Mouse (Mus musculus) kidney, embryonic 14.5 days (tissue): Measurements from ENCODE around the gene Slamf8. TPM values are rescaled to one million over a fixed set of nuclear protein-coding genes. Genes with fewer than 3 reads are reported as not detected.

Experiments
- ATAC-seq: fragments of 200-750 bp; cut with Nextera tagmentation; 2 replicates; pipeline ENCODE4 v1.8.0; 2017; ENCODE audit warnings: moderate number of reproducible peaks, mild to moderate bottlenecking, moderate TSS enrichment, moderate library complexity; ENCODE audit not compliant: low FRiP score, low TSS enrichment
- H3K27ac ChIP-seq: fragments of 300-500 bp; sonication (generic); 2 replicates; pipeline ENCODE4 v1.5.1; 2014; ENCODE audit warnings: low read depth, mild to moderate bottlenecking, low read length, moderate library complexity, mixed read lengths
- H3K27me3 ChIP-seq: fragments of 300-500 bp; sonication (generic); 2 replicates; pipeline ENCODE4 v1.6.1; 2014; ENCODE audit warnings: mild to moderate bottlenecking, low read length; ENCODE audit not compliant: control insufficient read depth, insufficient read depth
- H3K36me3 ChIP-seq: fragments of 300-500 bp; sonication (generic); 2 replicates; pipeline ENCODE4 v1.6.1; 2014; ENCODE audit warnings: low read length, mixed read lengths; ENCODE audit not compliant: control insufficient read depth, insufficient read depth
- H3K4me1 ChIP-seq: fragments of 300-500 bp; sonication (generic); 2 replicates; pipeline ENCODE4 v1.6.1; 2014; ENCODE audit warnings: low read length, mixed read lengths; ENCODE audit not compliant: control insufficient read depth, insufficient read depth
- H3K4me2 ChIP-seq: fragments of 300-500 bp; sonication (generic); replicated peaks from 2 replicates; pipeline ENCODE4 v1.6.1; 2014; ENCODE audit warnings: low read depth, mild to moderate bottlenecking, low read length
- H3K4me3 ChIP-seq: fragments of 300-500 bp; sonication (generic); 2 replicates; pipeline ENCODE4 v1.5.1; 2014; ENCODE audit warnings: mild to moderate bottlenecking, low read length
- H3K9ac ChIP-seq: fragments of 300-500 bp; sonication (generic); 2 replicates; pipeline ENCODE4 v1.6.1; 2014; ENCODE audit warnings: low read depth, mild to moderate bottlenecking, low read length, moderate library complexity
- H3K9me3 ChIP-seq: fragments of 300-500 bp; sonication (generic); 2 replicates; pipeline ENCODE4 v1.6.1; 2016; ENCODE audit warnings: low read length; ENCODE audit not compliant: control insufficient read depth
- WGBS: fragments of 180-500 bp; shearing (Covaris S2); extraction: QIAGEN DNeasy Blood & Tissue Kit; methylation state at CpG from one replicate; pipeline ENCODE4 v1.1.7; 2014; 5-methylcytosine and 5-hydroxymethylcytosine counted together
- polyA plus RNA-seq: library from polyadenylated mRNA; unstranded; fragments of >200 nt; fragmentation: Nextera tagmentation; extraction: Ambion mirVana; gene quantifications from 2 replicates; pipeline ENCODE4 v1.2.1, GENCODE M21; 2014

Gene Slamf8
- polyA plus RNA-seq, 1 experiment from 2014 or later: 0.12 TPM

- peak overlapping the region; percentile 38 for H3K4me3 ChIP-seq
- H3K36me3 ChIP-seq: no peaks in the 10 kb centered on the region
- H3K27me3 ChIP-seq: no peaks in the 10 kb centered on the region
- under 1% methylated on average over 8 of the region's 8 CpGs for WGBS
- H3K27ac ChIP-seq: no peak overlapping the region
- H3K9ac ChIP-seq: peak overlapping the region; percentile 3; the same call in 1 of the 2 replicates
- H3K4me2 ChIP-seq: peak overlapping the region; percentile 42
- peaks cover 15% of the 10 kb centered on the region for H3K4me1 ChIP-seq
- ATAC-seq: peak; percentile 91
- no peaks in the 10 kb centered on the region for H3K9me3 ChIP-seq
Measured at GRCm38 (mm10) chr1:172550551-172550951, 39.8 kb downstream of the Slamf8 start.

- WGBS: 5% methylated on average over 8 of the region's 8 CpGs
- H3K4me1 ChIP-seq: peaks cover 15% of the 10 kb centered on the region
- peak overlapping the region; percentile 42 for H3K4me2 ChIP-seq
- peak overlapping the region; percentile 3; the same call in 1 of the 2 replicates for H3K9ac ChIP-seq
- no peaks in the 10 kb centered on the region for H3K9me3 ChIP-seq
- H3K27me3 ChIP-seq: no peaks in the 10 kb centered on the region
- H3K36me3 ChIP-seq: no peaks in the 10 kb centered on the region
- no peak overlapping the region for H3K27ac ChIP-seq
- ATAC-seq: no peak
- H3K4me3 ChIP-seq: peak overlapping the region; percentile 38
Measured at GRCm38 (mm10) chr1:172549717-172550116, 40.7 kb downstream of the Slamf8 start.

- H3K4me3 ChIP-seq: no peak overlapping the region; the same call in 1 of the 2 replicates
- no peak for ATAC-seq
Measured at GRCm38 (mm10) chr1:172549314-172549713, 41.1 kb downstream of the Slamf8 start.

DNA sequence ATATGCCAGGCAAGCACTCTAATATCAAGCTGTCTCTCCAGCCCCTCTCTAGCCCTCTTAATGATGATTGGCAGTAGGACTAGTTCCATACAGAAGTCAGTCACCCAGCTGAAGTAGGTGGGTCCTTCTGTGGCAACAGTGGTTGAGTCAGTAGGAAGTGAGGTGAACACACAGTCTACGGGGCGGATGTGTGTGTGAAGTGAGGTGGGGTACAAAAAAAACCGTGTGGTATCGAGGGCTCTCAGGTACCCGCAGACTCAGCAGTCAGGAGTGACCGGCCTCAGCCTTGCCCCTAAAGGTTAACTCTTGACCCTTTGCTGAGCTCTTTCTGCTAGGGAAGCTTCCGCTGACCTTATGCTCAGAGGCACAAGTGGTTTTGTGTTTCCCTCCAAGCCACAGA lies 41.9 kb downstream of the Slamf8 start:
- H3K9me3 ChIP-seq: no peaks in the 10 kb centered on the region
- H3K27me3 ChIP-seq: no peaks in the 10 kb centered on the region
- no peak overlapping the region for H3K4me2 ChIP-seq
- peaks cover 11% of the 10 kb centered on the region for H3K4me1 ChIP-seq
- no peak for ATAC-seq
- H3K36me3 ChIP-seq: no peaks in the 10 kb centered on the region
- no peak overlapping the region for H3K9ac ChIP-seq
- H3K4me3 ChIP-seq: no peak overlapping the region
- WGBS: 41% methylated on average over 7 of the region's 7 CpGs
- H3K27ac ChIP-seq: no peak overlapping the region

More at GRCm38 (mm10) chr1:172549314-172549713, 41.1 kb downstream of the Slamf8 start:
- Histone ChIP-seq H3K4me1 (peaks cover 15% of the 10 kb centered on the region), H3K9me3 (no peaks in the 10 kb centered on the region), H3K27me3 (no peaks in the 10 kb centered on the region), H3K9ac (no peak overlapping the region), H3K27ac (no peak overlapping the region), H3K36me3 (no peaks in the 10 kb centered on the region), H3K4me2 (peak overlapping the region; percentile 42; the same call in 1 of the 2 replicates)
- WGBS: 19% methylated on average over 2 of the region's 2 CpGs

GRCm38 (mm10) chr1:172546062-172546461 lies 44.3 kb downstream of the Slamf8 start:
- 90% methylated on average over 4 of the region's 4 CpGs for WGBS
- no peak for ATAC-seq
- no peaks in the 10 kb centered on the region for H3K27me3 ChIP-seq

DNA sequence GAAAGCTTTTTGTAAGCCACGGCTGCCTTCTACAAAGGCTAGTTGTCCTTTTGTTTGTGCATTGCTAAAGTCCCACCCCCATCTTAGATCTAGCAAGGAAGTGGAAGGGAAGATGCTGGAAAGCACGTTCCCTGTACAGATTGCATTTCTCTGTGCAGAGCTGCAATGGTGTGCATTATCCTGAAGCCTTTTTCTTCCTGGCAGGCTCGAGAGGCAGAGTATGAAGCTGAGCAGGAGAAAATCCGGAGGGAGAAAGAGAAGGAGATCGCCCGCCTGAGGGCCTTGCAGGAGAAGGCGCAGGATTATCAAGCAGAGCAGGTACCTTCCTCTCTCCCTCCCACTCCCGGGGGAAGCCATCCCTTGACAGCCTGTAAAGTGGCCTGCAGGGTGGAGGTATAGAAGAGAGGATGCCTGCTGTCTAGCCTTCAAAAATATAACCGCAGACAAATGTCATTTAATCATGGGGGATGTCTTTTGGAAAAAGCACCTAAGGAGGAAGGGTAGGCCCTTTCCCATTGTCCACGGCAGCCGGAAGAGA lies 50.0 kb downstream of the Slamf8 start:
- H3K27ac ChIP-seq: no peak overlapping the region
- 67% methylated on average over 11 of the region's 11 CpGs for WGBS

More at GRCm38 (mm10) chr1:172546062-172546461, 44.3 kb downstream of the Slamf8 start:
- Histone ChIP-seq H3K36me3 (no peaks in the 10 kb centered on the region), H3K4me1 (peaks cover 9% of the 10 kb centered on the region), H3K4me2 (no peak overlapping the region), H3K27ac (no peak overlapping the region), H3K9ac (no peak overlapping the region), H3K9me3 (no peaks in the 10 kb centered on the region), H3K4me3 (no peak overlapping the region)

DNA sequence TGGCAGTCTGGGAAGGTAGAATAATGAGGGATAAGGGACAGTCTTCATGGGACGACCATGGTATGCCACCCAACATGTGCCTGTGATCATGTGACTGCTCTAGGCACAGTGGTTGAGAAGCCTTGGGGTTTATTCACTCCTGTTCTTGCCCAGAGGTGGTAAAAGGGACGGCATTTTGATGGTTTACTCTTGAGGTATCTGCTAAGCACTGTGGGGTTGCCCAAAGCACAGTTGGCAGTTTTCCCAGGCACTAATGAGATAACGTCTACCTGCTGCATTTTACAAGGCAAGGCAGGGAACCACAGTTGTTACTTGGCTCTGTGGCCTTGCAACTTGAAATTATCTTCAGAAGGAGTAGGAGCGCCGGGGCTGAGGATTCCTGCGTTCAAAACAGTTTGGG lies 50.5 kb downstream of the Slamf8 start:
- Histone ChIP-seq H3K4me1 (no peaks in the 10 kb centered on the region), H3K36me3 (no peaks in the 10 kb centered on the region), H3K9ac (no peak overlapping the region), H3K4me2 (no peak overlapping the region), H3K27ac (no peak overlapping the region), H3K9me3 (no peaks in the 10 kb centered on the region), H3K4me3 (no peak overlapping the region), H3K27me3 (no peaks in the 10 kb centered on the region)
- ATAC-seq: no peak
- 71% methylated on average over 6 of the region's 6 CpGs for WGBS

More for the DNA sequence above, 50.0 kb downstream of the Slamf8 start:
- Histone ChIP-seq H3K36me3 (no peaks in the 10 kb centered on the region), H3K4me3 (no peak overlapping the region), H3K27me3 (no peaks in the 10 kb centered on the region), H3K9me3 (no peaks in the 10 kb centered on the region), H3K4me1 (no peaks in the 10 kb centered on the region), H3K9ac (no peak overlapping the region), H3K4me2 (no peak overlapping the region)
- ATAC-seq: no peak

DNA sequence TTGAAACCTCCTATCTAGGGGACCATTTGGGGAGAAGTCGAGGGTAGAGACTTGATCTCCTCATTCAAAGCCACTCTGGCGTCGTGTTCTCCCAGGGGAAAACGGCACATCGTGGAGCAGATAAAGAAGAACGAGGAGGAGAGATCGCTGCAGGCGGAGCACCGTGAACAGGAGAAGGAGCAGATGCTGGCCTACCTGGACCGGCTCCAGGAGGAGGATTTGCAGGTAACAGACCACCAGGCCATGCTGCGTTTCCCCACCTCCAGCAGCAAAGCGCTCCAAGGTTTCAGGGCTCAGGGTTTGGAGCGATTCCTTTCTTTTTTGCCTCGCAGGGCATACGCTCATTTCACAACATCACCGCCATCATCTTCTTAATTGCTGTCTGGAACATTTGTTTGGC lies 55.3 kb downstream of the Slamf8 start:
- ATAC-seq: no peak
- H3K4me3 ChIP-seq: no peak overlapping the region
- H3K27ac ChIP-seq: no peak overlapping the region
- WGBS: 86% methylated on average over 16 of the region's 16 CpGs
- H3K9ac ChIP-seq: no peak overlapping the region
- H3K36me3 ChIP-seq: no peaks in the 10 kb centered on the region
- H3K4me2 ChIP-seq: no peak overlapping the region
- 0 out of 2 replicates have a peak, but pooled peaks cover 4% of the 10 kb centered on the region for H3K4me1 ChIP-seq
- no peaks in the 10 kb centered on the region for H3K9me3 ChIP-seq
- H3K27me3 ChIP-seq: no peaks in the 10 kb centered on the region

DNA sequence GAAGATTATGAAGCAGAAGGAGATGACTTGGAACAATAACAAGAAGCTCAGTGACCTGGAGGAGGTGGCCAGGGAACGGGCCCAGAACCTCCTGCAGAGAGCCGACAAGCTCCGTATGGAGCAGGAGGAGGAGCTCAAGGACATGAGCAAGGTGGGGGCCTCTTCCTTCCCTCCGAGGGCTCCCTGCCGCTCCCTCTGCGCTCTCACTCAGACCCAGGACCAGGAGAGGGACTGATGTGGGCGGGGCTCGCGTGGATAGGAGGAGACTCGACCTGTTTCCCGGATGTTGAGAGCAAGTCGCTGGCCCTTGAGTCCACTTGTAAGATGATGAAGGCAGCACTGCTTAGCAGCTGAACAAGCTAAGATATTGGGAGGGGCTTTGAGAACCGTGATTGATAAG lies 57.8 kb downstream of the Slamf8 start:
- Histone ChIP-seq H3K4me3 (peak overlapping the region; percentile 16), H3K4me1 (0 out of 2 replicates have a peak, but pooled peaks cover 4% of the 10 kb centered on the region), H3K9ac (0 out of 2 replicates have a peak overlapping the region, but pooled peaks have one; percentile 20), H3K36me3 (no peaks in the 10 kb centered on the region), H3K27ac (no peak overlapping the region), H3K9me3 (no peaks in the 10 kb centered on the region), H3K27me3 (no peaks in the 10 kb centered on the region), H3K4me2 (peak overlapping the region; percentile 36)
- WGBS: 3% methylated on average over 13 of the region's 13 CpGs
- ATAC-seq: peak; percentile 87
